Mouse (Mus musculus) spleen, adult 2 months (tissue): ENCODE results near the gene Gm9903.

Experiments
- CTCF ChIP-seq: fragments of 200-500 bp; IDR thresholded peaks from 2 replicates; pipeline ENCODE4 v1.5.1; 2011; ENCODE audit warnings: mild to moderate bottlenecking, inconsistent platforms; ENCODE audit not compliant: insufficient read depth, insufficient read length, insufficient replicate concordance; ENCODE audit errors: extremely low read depth
- POLR2A ChIP-seq: fragments of 200-500 bp; IDR thresholded peaks from 2 replicates; pipeline ENCODE4 v1.6.1; 2011; ENCODE audit warnings: low read depth, low read length, inconsistent platforms

- TF ChIP-seq CTCF (no peak), POLR2A (no peak)
Observed at GRCm38 (mm10) chr5:33654424-33654823, 24.7 kb downstream of the Gm9903 start.
